Mouse (Mus musculus) neural tube, embryonic 11.5 days (tissue): ENCODE results near the gene Brca1. TPM values are rescaled to one million over a fixed set of nuclear protein-coding genes. Genes with fewer than 3 reads are reported as not detected.
"Not testable (repeated sequence)": the region's sequence is repeated elsewhere in the genome, so short reads cannot be mapped to it uniquely, and the experiment has no call there.

Source experiments
- ATAC-seq: fragments of 200-750 bp; cut with Nextera tagmentation; 2 replicates; pipeline ENCODE4 v1.8.0; 2017; ENCODE audit warnings: moderate number of reproducible peaks, mild to moderate bottlenecking, moderate TSS enrichment, moderate library complexity; ENCODE audit not compliant: insufficient read depth, low FRiP score, low TSS enrichment
- DNase-seq: peaks from one replicate; pipeline ENCODE4 v3.0.0-alpha.2; 2015; ENCODE audit warnings: low spot score
- H3K27ac ChIP-seq: fragments of 300-500 bp; sonication (generic); 2 replicates; pipeline ENCODE4 v1.5.1; 2014; ENCODE audit warnings: low read depth, mild to moderate bottlenecking, low read length
- H3K27me3 ChIP-seq: fragments of 300-500 bp; sonication (generic); 2 replicates; pipeline ENCODE4 v1.6.1; 2014; ENCODE audit warnings: mild to moderate bottlenecking, low read length, mixed read lengths; ENCODE audit not compliant: control insufficient read depth, insufficient read depth
- H3K36me3 ChIP-seq: fragments of 300-500 bp; sonication (generic); 2 replicates; pipeline ENCODE4 v1.6.1; 2014; ENCODE audit warnings: mild to moderate bottlenecking, low read length, moderate library complexity, mixed read lengths; ENCODE audit not compliant: control insufficient read depth, insufficient read depth
- H3K4me1 ChIP-seq: fragments of 300-500 bp; sonication (generic); 2 replicates; pipeline ENCODE4 v1.6.1; 2014; ENCODE audit warnings: low read length, mixed read lengths; ENCODE audit not compliant: control insufficient read depth, insufficient read depth
- H3K4me2 ChIP-seq: fragments of 300-500 bp; sonication (generic); 2 replicates; pipeline ENCODE4 v1.6.1; 2014; ENCODE audit warnings: low read depth, mild to moderate bottlenecking, moderate library complexity
- H3K4me3 ChIP-seq: fragments of 300-500 bp; sonication (generic); 2 replicates; pipeline ENCODE4 v1.5.1; 2014; ENCODE audit warnings: low read depth, low read length
- H3K9ac ChIP-seq: fragments of 300-500 bp; sonication (generic); 2 replicates; pipeline ENCODE4 v1.6.1; 2014; ENCODE audit warnings: mild to moderate bottlenecking, low read length
- H3K9me3 ChIP-seq: fragments of 300-500 bp; sonication (generic); 2 replicates; pipeline ENCODE4 v1.6.1; 2016; ENCODE audit warnings: low read length; ENCODE audit not compliant: control insufficient read depth
- WGBS: fragments of 180-500 bp; shearing (Covaris S2); extraction: QIAGEN DNeasy Blood & Tissue Kit; methylation state at CpG from one replicate; pipeline ENCODE4 v1.1.7; 2014; 5-methylcytosine and 5-hydroxymethylcytosine counted together
- polyA plus RNA-seq: library from polyadenylated mRNA; unstranded; fragments of >200 nt; fragmentation: Nextera tagmentation; extraction: Ambion mirVana; gene quantifications from 2 replicates; pipeline ENCODE4 v1.2.1, GENCODE M21; 2014

Brca1 gene
- polyA plus RNA-seq: 20.3 and 20.4 TPM in 2 replicates

DNA sequence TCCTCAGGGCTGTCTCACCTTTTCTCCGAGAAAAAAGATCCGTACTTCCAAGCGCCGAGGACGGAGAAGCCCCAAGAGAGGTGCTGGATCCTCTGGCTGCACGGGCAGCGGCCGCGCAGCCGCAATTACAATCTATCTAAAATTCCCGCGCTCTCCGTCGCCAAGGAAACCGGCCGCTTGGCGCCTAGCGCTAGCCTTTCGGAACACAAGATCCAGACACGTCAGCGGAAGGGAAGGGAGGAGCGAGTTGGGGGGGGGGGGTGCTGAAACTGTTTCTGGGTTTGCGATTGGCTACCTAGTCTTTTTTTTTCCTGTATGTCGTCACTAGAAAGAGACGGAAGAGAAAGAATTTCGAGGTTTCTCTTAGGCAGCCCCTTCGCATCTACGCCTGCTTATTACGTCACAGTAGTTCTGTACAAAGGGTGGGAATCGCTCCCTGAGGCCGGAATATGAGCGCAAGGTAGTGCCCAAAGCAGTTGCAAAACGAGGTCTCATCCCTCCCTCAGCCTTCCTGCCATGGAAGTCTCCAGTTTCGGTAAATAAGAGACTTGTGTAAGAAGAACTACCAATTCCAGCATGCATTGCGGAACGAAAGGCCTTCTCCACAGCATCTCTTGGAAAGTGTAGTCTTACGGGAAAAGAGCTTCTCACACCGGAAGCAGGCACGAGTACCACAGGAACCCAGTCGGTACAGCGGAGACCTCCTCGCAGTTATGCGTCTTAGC is at the start of gene Brca1, which contains the start of gene Nbr1:
Gene Brca1 (minus strand): TSS at position 205 of the 725 bp plus-strand sequence.
Gene Nbr1 (plus strand): TSS at position 399 of the 725 bp plus-strand sequence.
- peak within 1 kb of the TSS; percentile 91 for H3K27ac ChIP-seq
- no peaks in the 10 kb centered on the region for H3K27me3 ChIP-seq
- WGBS: under 1% methylated on average over 43 of the region's 43 CpGs
- DNase-seq (peak; percentile 97), ATAC-seq (peak; percentile 82)
- peak within 1 kb of the TSS; percentile 69 for H3K9ac ChIP-seq
- no peaks in the 10 kb centered on the region for H3K36me3 ChIP-seq
- H3K4me1 ChIP-seq: peaks cover 16% of the 10 kb centered on the region
- peak within 1 kb of the TSS; percentile 77 for H3K4me3 ChIP-seq
- H3K9me3 ChIP-seq: no peaks in the 10 kb centered on the region
- H3K4me2 ChIP-seq: peak within 1 kb of the TSS; percentile 76

DNA sequence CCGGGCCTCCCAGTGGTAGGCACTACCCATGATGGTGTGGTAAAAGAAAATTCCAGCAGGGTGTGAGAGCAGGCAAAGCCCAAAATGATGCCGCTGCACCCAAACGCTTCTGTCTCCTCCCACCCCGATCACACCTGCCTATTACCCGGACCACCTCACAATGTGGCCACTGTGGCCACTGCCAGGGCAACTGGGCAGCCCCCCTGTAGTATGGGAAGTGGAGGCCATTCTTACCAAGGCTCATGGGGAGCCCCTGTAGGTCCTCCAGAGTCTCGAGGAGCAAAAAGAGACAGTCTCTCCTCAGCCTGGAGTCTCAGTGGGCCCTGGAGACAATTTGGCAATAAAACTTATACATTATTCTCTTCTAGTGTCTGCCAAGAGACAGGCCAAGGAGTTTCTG is 47.4 kb upstream of the Brca1 start, which contains the start of gene Gm11634:
Gene Gm11634 (minus strand): TSS at position 101 of the 400 bp plus-strand sequence.
- no peak within 1 kb of the TSS for H3K4me3 ChIP-seq
- DNase-seq: no peak
- WGBS: 80% methylated on average over 6 of the region's 6 CpGs
- H3K4me2 ChIP-seq: no peak within 1 kb of the TSS
- H3K27ac ChIP-seq: no peak within 1 kb of the TSS
- ATAC-seq: no peak
- H3K36me3 ChIP-seq: no peaks in the 10 kb centered on the region
- no peak within 1 kb of the TSS for H3K9ac ChIP-seq
- H3K9me3 ChIP-seq: no peaks in the 10 kb centered on the region
- H3K27me3 ChIP-seq: no peaks in the 10 kb centered on the region
- no peaks in the 10 kb centered on the region for H3K4me1 ChIP-seq

DNA sequence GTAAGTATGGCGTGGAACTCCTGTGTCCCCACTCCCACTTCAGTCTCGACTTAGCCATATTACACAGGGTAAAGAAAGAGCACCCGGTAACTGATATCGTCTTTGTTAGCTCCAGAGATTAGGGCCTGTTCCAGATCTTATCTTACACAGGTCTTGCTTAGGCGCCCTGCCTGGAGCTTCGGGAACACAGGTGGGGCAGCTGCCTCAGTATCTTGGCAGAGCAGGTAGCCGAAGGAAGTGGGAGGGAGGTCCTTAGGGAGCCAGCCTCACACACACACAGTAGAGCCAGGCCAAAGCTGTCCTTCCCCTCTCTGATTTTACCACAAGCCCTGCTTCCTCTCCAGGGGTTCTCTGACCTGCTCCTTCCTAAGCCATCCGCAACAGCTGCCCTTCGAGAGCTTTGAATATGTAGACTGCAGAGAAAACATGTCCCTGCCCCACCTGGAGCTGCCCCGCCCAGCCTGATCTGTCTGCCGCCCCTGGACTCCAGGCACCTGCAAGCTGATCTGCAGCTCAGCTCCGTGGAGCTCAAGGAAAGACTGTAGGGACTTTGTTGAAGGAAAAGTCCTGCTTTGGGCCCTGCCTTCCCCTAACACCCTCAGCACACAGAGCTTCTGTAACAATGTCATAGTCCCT is 38.4 kb upstream of the Brca1 start:
- WGBS: 79% methylated on average over 12 of the region's 12 CpGs
- no peaks in the 10 kb centered on the region for H3K27me3 ChIP-seq
- H3K4me3 ChIP-seq: no peak overlapping the region
- no peak overlapping the region for H3K27ac ChIP-seq
- H3K4me1 ChIP-seq: no peaks in the 10 kb centered on the region
- DNase-seq (no peak), ATAC-seq (no peak)
- H3K36me3 ChIP-seq: no peaks in the 10 kb centered on the region
- no peak overlapping the region for H3K4me2 ChIP-seq
- no peak overlapping the region for H3K9ac ChIP-seq
- H3K9me3 ChIP-seq: no peaks in the 10 kb centered on the region

DNA sequence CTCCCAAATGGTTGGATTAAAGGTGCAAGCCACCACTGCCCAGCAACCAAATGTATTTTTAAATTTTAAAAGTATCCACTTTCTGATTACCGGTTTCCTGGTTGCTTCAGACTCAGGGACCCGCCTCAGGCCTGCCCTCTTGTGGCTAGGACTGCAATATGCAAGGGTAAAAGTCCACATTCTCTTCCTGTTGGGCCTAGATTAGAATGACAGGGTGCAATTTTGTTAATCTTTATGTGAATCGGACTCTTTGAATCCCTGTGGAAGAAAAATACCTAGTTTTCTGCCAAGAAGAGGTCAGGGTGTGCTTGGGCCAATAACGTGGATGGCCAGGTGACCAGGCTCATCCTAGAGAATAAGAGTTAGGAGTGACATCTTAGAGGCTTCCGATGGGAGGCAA is 37.7 kb upstream of the Brca1 start:
- H3K4me3 ChIP-seq: no peak overlapping the region
- no peak for ATAC-seq
- no peak overlapping the region for H3K9ac ChIP-seq
- H3K4me1 ChIP-seq: no peaks in the 10 kb centered on the region
- no peaks in the 10 kb centered on the region for H3K36me3 ChIP-seq
- H3K27ac ChIP-seq: no peak overlapping the region
- H3K27me3 ChIP-seq: no peaks in the 10 kb centered on the region
- 34% methylated on average over 5 of the region's 5 CpGs for WGBS
- H3K4me2 ChIP-seq: no peak overlapping the region
- H3K9me3 ChIP-seq: no peaks in the 10 kb centered on the region
- peak; percentile 63 for DNase-seq

DNA sequence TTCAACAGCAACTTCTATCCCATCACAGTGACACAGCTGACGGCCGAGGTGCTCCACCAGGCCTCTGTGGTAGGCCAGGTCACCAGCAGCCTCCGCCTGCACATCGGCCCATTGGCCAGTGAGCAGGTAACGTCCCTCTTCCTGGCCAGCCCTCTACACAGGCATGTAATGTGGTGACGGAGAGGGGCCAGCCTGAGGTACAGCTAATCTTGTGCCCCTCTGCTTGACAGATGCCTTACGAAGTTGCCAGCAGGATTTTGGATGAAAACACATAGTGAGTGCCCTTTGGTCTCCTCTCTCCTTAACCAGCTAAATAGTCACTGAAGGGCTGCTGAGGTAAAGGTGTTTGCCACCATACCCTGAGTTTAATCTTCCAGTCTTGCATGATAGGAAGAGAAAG is 37.1 kb upstream of the Brca1 start:
- no peaks in the 10 kb centered on the region for H3K27me3 ChIP-seq
- no peak overlapping the region for H3K4me3 ChIP-seq
- no peak for DNase-seq
- no peaks in the 10 kb centered on the region for H3K4me1 ChIP-seq
- ATAC-seq: no peak
- no peak overlapping the region for H3K27ac ChIP-seq
- no peaks in the 10 kb centered on the region for H3K9me3 ChIP-seq
- H3K9ac ChIP-seq: no peak overlapping the region
- 93% methylated on average over 7 of the region's 7 CpGs for WGBS
- no peaks in the 10 kb centered on the region for H3K36me3 ChIP-seq
- no peak overlapping the region for H3K4me2 ChIP-seq

DNA sequence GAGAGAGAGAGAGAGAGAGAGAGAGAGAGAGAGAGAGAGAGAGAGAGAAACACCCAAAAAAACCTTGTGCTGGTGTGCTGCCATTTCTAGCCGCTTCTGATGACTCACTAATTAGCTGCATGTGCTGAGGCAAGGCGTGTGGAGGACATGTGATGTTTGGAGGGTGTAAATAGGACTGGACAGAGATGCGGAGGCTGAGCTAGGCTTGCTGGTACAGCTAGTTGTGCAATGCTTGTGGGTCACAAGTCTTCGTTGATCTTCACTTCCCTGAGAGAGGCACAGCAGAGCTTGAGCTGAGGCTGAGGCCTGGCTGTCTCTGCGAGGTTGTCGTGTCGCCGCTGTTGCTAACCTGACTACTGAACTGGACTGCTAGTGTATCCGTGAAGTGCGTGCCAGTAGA is 35.9 kb upstream of the Brca1 start:
- H3K36me3 ChIP-seq: no peaks in the 10 kb centered on the region
- no peak overlapping the region for H3K9ac ChIP-seq
- no peak overlapping the region for H3K27ac ChIP-seq
- H3K27me3 ChIP-seq: no peaks in the 10 kb centered on the region
- no peak overlapping the region for H3K4me3 ChIP-seq
- H3K4me1 ChIP-seq: no peaks in the 10 kb centered on the region
- DNase-seq (no peak), ATAC-seq (no peak)
- H3K9me3 ChIP-seq: no peaks in the 10 kb centered on the region
- H3K4me2 ChIP-seq: no peak overlapping the region
- 92% methylated on average over 10 of the region's 10 CpGs for whole genome bisulfite sequencing

DNA sequence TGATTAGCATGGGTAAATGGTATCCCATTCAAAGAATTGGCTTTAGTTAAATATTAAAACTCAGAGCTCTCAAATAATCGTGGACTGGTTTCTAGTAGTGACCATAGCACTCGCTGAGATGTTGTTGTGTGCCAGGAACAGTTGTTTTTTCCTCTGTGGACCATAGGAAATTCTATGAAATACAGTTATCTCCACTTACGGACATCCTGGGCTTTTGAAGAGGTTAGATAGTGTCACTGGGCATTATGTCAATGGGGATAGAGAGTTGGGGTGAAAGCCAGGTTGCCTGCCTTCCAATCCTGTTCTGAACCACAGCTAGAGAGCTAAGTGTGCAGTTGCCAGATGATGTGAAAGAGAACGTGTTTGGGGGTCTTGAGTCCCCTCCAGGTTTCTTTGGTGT is 34.0 kb upstream of the Brca1 start:
- Histone ChIP-seq H3K4me1 (peaks cover 3% of the 10 kb centered on the region; the same call in 1 of the 2 replicates), H3K27ac (no peak overlapping the region), H3K4me2 (no peak overlapping the region), H3K27me3 (no peaks in the 10 kb centered on the region), H3K9ac (no peak overlapping the region), H3K9me3 (no peaks in the 10 kb centered on the region), H3K4me3 (no peak overlapping the region), H3K36me3 (no peaks in the 10 kb centered on the region)
- ATAC-seq: no peak
- 83% methylated on average over 4 of the region's 4 CpGs for WGBS
- no peak for DNase-seq

DNA sequence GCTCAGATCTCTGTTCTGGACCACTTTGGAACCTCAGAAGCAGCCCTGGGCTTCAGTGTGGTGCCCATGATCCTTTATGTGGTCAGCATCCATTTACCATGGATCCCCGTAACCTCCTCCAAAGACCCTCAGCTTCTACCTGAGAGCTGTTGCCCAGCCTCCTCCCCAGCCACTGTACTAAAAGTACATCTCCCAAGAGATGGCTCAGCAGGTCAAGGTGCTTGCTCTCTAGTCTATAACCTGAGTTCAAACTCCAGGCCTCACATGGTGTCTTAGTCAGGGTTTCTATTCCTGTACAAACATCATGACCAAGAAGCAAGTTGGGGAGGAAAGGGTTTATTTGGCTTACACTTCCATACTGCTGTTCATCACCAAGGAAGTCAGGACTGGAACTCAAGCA is 33.3 kb upstream of the Brca1 start:
- H3K27ac ChIP-seq, H3K27me3 ChIP-seq, ATAC-seq, H3K9ac ChIP-seq, H3K4me2 ChIP-seq, H3K4me1 ChIP-seq, H3K36me3 ChIP-seq, H3K9me3 ChIP-seq, H3K4me3 ChIP-seq, DNase-seq: not testable (repeated sequence)
- WGBS: 100% methylated on average over 1 of the region's 1 CpGs

DNA sequence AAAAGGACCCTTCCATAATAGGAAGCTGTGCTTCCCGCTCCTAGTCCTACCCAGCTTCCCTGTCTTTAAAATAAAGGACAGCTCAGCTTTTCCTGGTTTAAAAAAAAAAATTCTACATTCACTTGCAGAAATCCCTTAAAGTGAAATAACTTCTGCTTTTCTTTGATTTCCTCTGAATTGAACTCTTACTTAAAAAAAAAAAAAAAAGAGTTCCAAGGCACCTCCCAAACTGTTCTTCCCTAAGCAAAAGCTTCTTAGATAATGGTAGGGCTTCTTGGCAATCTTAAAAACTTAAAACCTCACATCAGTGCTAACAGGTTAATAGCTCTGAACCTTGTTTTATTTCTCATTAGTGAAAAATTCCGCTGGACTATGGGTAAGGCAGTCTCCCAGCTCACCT is 31.4 kb upstream of the Brca1 start:
- no peak overlapping the region for H3K4me3 ChIP-seq
- 89% methylated on average over 2 of the region's 2 CpGs for WGBS
- ATAC-seq (no peak), DNase-seq (no peak)
- H3K4me2 ChIP-seq: no peak overlapping the region
- H3K9ac ChIP-seq: no peak overlapping the region
- H3K4me1 ChIP-seq: peaks cover 3% of the 10 kb centered on the region; the same call in 1 of the 2 replicates
- H3K27me3 ChIP-seq: no peaks in the 10 kb centered on the region
- no peak overlapping the region for H3K27ac ChIP-seq
- no peaks in the 10 kb centered on the region; the same call in 1 of the 2 replicates for H3K36me3 ChIP-seq
- no peaks in the 10 kb centered on the region for H3K9me3 ChIP-seq
